Mouse (Mus musculus) naive thymus-derived CD4-positive, alpha-beta T cell, adult 2 months (primary cell): ENCODE measurements around the gene Nkain2.
"Not testable (repeated sequence)": the region's sequence is repeated elsewhere in the genome, so short reads cannot be mapped to it uniquely, and the experiment has no call there.

Source experiments
- DNase-seq: peaks from one replicate; pipeline ENCODE4 v3.0.0-alpha.2; 2011; ENCODE audit warnings: low read depth

The Nkain2 gene

DNA sequence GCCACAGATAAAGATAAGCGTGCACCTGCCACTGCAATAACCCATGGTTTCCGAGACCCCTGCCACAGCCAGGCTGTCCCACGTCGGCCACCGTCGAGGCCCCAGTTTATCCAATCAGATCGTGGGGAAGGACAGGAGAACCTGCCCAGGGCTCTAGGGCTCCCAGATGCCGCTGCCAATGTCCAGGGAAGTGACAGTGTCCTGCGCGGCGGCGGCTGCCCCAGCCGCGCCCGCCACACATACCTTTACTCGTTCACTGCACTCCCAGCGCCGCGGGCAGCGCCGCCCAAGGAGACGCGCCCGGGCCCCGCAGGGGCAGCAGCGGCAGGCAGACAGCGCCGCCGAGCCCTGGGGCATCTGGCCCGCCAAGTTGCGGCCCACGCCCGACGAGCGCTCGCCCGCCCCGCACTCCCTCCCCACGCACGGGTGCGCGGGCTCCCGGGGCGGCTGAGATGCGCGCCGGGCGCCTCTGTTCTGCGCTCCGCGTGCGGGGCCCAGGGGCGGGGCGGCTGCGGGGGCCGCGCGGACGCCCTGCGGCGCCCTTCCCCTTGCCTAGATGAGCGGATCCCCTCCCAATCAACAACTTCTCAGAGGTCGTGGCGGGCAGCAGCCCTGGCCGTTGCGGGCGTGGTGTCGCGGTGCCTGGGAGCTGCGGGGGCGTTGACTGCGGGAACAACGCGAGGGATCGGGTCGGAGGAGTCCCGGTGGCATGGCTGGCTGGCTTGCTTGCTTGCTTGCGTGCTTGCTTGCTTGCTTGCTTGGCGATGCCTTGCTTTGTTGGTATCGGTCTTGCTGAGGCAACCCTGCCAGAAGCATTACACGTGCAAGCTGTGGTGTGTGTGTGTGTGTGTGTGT is at the start of gene Nkain2:
Gene Nkain2, minus strand, starts transcription at position 811 of the 855 bp plus-strand sequence.
- no peak for DNase-seq

DNA sequence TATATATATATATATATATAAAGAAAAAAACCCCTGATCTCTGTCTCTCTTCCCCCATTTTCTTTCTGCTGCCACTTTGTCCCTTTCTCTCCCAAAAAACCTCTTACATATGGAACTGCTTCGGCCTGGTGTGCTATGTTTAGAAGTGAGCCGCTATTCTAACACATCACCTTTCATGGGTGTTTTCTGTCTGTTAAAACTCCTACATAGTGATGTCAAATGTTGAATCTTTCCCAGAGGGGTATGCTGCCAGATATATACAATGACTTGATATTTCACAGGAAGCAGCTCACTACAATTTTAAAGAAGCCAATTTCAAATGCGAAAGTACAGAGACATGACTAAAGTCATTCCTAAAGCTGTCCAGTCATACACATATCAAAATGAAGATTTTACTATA is 49.6 kb upstream of the Nkain2 start:
- DNase-seq, result no peak

DNA sequence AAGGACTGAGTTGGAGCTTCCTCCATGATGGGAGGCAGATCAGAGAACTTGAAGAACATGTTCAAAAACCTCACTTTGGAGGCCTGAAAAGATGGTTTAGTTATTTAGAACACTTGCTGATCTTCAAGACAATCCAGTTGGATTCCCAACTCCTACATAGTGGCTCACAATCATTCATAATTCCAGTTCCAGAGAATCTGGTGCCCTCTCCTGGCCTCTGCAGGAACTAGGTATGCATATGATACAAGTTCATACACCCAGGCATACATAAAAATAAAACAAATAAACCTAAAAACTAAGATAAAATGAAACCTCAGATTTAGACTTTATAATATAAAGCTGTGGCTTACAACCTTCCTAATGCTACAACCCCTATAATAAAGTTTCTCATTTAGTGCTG is 4.8 kb upstream of the Nkain2 start:
- DNase-seq, result no peak

DNA sequence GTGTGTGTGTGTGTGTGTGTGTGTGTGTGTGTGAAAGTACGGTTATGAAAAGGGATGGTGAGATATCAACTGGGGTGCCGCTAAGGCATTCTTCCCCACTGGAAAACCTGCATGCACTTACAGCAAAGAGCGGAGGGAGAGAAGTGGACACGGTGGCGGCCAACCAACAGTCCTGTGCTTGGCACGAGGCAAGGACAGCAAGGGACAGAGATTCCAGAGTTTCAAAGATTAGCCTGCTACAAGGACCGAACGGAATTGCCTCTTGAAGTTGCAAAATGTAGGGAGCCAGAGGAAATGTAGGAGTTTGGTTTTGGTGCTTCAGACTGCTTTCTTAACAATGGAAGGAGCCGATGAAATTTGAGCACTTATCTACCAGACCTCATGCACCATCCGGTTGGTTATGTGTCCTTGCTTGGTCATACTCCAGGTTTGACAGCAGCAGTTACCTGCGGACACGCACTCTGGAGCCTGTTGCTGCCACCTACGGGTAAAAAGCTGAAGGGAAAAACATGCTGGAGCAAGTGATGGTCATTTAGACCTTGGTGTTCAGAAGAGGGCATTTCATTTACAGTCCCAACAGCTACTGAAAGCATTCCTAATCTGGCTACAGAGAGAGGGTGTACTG is 357 bp upstream of the Nkain2 start:
- no peak for DNase-seq

DNA sequence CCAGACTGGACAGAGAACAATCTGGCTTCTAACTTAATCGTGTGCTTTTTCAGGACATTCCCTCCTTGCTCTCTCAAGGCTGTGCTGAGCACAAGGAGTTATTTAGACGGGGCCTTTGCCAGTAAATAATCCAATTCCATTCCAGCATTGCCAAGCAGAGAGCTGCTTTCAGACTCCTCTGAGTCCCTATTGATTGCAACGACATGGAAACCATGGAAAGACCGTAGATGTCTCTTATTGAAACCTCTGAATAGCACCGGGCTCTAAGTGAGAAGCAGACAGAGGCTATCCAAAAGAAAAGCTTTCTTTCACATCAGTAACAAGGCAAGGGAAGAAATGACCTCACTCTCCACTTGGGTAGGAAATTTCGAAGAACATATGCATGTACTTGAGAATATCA is 8.3 kb downstream of the Nkain2 start:
- DNase-seq, result no peak

DNA sequence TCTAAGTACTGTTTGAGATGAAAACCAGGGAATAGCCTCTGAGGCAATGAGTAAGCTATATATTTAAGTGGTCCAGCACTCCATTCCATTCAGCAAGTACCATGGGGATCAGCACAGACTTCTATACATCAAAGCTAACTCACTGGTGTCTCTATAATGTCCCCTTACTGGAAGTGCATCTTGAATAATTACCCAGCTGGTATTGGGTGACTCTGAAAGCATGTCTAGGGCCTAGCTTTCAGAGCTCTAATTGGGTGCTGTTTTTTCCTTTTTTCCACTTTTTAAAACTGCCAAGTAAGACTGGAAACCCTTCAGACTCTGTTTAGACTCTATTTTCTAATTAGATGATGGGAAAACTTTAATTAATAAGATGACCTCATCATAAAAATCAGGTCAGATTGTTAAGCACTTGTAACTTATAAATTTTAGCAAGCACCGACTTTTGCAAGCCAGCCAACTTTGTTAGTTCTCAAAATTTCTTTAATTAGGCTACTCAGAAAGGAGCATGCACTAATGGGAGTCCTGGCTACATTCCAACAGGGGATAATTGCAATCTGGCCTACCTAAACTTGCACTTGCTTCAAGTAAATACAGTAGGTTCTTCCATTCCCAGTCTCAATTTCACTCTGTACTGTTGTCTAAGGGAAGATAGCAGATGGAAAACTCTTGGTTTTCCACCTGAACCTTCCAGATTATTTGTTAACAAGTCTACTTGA is 19.4 kb downstream of the Nkain2 start:
- no peak for DNase-seq

DNA sequence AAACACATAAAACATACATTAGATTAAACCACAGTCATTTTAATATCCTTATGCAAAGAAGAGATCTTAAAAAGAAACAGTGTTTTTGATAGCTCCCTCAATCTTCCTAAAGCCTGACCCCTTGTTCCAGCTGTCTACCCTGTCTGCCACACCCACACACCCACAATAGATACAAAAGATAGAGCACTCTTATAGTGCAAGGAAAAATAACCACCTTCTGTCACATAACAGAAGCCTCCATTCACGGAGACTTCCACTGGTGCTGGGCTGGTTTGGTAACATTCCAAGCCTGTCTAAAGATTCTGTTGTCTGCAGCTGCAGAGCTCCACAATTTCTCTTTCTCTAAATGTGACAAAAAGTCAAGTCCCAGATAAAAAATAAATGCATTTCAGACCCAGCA is 20.7 kb downstream of the Nkain2 start:
- DNase-seq, result no peak

DNA sequence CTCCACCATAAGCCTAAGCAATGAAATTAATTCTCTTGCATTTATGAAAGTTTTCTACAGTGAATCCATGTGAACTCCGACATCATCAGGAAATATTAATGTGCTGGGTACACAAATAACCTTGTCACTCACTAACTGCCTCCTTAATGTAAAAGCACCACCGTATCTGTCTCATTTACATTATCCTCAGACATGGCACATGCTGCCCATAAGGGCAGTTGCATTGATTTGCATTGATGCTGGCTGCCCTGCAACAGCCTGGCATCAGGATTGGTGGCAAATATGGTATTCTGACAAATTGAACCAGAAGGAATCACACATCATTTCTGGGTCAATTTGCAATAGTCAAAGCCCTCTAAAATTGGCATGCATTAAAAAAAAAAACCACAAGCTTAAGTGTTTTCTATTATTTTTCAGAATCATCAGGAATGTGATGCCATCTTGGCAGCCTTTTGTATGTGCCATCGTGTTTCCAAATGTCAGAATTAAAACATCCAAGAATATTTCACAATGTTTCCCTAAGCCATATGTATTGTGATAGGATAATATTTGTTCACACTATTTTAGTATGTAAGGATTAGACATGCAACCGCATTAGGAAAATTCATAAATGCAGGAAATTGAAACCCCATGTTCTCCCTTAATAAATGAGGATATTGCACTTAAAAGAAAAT is 74.9 kb downstream of the Nkain2 start:
- no peak for DNase-seq

DNA sequence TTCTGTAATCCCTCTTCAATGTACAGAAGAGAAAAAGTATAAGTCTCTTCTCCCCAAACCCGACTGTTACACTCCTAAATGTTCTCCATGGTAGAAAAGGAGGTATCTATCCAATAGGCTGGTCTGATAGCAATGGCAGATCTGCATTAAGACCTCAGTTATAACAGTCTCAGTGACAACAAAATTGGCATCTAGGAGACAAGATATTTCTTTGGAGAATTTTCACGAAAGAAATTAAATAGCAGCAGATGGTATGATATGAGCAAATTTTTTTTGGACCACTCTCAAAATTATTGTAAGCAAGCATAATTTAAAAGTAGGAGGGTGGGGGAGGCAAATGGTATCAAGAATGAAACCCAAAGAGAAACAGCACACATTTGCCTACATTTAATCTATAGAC is 94.0 kb downstream of the Nkain2 start:
- no peak for DNase-seq

DNA sequence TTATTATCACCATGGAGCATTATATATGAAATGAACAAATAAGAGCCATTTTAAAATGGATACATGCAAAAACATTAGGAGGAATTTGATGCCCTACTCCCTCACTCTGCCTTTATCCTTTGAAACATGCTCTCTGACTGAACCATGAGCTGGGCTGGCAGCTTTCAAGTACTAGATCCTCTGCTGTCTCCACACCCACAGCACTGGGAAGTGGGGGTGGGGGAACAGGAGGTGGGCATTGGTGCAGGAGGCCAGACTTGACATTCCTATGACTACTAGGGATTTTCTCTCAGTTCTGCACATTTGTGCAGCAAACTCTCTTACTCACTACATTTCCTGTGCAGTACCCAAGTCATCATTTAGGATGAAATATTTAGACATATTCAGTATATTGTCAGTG is 99.7 kb downstream of the Nkain2 start:
- no peak for DNase-seq

DNA sequence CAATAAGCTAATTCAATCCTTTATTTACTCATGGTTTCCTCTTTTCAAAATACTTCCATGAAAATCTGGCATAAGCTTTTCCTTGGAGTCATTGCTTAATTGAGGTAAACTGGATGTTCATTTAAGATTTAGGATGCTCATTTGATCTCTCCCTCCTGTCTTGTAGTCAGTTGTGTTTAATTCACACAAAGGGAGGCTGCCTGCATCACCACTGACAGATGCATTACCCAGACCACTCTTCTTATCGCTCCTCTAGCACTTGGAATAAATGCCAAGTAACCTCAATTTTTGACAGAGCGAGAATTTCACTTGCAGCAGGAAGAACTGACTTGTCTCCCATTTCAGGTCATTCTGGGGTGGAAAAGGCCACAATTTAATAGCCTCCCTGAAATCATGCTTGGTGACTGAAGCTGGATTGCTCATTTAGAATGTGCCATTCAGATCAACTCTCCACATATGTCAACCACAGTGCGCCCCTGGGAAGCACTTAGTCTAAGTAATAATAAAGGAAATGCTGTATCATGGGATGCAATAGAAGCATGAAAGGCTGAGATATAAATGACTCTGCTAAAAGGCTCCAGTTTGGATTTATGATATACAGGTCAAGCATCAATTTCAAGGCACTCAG is 107.4 kb downstream of the Nkain2 start:
- DNase-seq, result no peak

DNA sequence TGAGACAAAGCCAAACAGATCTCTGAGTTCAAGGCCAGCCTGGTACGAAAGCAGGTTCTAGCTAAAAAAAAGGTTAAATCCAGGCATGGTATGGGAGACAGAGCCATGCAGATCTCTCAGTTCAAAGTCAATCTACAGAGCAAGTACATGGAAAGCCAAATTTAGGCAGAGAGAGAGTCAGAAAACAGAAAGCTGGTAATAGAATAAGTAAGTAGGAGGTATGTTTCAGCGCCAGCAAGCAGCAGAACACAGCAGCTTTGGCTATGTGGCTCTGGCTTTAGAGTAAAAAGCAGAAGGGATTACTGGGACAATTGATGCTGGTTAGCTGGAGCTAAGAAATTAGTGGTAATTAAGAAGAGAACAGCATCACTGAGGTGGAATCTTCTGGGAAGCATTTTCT is 151.3 kb downstream of the Nkain2 start:
- DNase-seq, result no peak

DNA sequence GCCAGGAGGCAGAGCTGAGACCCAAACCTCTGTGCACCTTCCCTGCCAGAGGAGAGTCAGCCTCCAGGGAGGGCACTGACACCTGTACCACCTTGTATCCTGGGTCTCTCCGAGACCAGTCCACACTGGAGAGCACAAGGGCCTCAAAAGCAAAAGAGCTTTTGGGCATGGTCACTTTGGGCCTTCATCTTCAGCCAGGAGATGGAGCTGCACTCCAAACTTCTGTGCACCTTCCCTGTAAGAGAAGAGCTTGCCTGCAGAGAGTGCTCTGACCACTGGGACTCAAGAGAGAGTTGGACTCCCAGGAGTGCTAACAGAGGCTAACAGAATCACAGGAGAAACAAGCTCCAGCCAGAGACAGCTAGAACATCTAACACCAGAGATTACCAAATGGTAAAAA is 183.7 kb downstream of the Nkain2 start:
- DNase-seq, result not testable (repeated sequence)

DNA sequence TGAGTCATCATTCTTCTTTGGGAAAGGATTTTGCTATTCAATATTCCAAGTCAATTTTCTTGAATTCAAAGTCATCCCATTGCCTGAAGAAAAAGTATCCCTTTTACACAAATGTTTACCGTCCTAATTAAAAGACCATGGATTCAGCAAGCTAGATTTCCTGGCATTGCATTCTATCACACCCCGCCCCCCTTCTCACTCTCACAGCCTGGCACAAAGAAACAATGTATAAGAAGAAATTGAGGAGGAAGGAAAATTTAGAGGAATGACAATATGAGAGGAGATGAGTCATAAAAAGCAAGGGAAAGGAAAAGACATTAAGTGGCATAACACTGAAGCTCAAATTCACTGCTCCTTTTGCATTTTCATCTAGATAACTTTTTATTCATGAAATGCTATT is 193.6 kb downstream of the Nkain2 start:
- no peak for DNase-seq

DNA sequence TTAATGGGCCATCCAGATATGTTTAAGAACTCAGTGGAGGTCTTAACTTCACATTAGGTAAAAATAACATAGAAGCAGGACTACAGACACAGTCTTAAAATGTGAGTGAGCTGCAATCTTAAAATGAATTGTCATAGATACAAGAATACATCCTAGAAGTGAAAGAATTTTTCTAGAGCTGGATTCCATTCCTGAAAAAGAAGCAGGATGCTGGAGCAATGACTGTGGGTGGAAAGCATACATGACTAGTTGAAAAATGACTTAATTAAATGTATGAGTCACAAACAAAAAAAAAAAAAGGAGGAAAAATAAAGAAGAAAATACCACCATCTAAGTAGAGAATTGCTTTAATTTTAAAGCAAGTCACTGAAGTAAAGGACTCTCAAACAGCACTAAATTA is 205.7 kb downstream of the Nkain2 start:
- DNase-seq, result no peak

DNA sequence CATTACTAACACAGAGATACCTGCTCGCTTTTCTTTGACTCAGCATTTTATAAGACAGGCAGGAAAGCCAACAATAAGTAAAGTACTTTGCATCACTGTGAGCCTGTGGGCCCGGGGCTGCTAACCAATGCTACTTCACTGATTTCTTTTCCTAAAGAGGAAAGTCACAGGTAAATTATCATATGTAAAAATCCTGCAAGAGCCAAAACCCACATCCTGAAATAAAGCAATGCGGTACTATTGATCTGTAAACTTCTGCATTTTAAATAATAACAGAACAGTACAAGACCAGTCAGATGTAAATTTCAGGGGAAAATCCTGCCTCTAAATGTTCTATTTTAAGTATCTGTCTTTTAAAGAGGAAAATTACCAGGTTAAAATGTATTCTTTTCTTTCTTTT is 250.0 kb downstream of the Nkain2 start:
- DNase-seq, result no peak

DNA sequence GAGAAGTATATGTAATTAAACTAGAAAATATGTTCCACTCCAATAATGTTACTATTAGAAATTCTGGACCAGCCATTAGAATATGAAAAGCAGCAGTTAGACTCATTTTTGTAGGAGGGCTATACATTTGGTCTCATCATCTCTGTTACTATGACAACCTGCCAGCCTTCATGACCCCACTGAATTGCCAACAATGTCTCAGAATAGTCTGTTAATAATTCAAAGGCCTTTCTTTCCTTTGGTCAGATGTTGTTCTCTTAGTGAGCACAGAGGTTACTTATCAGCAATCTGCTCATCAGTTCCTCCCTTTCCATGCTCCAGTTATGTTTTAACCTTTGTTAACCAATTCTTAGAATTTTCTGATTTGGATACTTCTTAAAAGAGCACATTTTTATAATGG is 251.1 kb downstream of the Nkain2 start:
- no peak for DNase-seq

DNA sequence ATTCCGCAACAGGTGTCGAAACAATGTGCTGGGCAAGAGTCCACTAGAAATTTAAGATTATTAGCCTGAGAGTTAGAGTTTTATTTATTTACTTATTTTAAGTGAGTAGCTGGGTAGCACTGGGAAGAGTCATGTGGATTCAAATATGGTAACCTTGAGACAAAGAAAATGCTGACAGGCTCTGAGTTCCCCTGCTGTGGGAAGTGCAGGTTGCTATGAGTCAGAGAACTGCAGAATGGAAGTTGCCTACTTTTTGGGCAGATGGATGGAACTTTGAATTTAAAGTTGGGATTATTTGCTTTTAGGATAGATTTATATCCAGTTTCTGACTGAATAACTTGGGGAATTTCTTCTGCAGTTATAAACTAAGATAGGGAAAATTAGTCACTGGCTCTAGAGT is 259.2 kb downstream of the Nkain2 start:
- no peak for DNase-seq

DNA sequence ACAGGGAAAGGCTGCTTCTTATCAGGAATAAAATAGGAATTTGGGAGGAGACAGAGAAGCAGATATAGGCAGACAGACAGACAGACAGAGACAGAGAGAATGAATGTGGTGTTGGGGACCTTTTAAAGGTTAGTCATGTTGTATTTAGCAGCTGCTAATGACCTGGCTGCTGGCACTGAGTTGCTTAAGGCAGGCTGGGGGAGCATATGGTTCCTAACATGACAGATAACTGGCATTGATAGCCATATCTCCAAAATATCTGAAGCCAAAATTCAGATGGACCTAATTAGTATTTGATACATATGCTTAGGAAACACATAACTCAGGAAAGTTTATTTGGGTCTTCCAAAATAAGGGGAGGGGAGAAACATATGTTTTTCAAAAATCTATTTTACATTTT is 285.8 kb downstream of the Nkain2 start:
- DNase-seq, result no peak

DNA sequence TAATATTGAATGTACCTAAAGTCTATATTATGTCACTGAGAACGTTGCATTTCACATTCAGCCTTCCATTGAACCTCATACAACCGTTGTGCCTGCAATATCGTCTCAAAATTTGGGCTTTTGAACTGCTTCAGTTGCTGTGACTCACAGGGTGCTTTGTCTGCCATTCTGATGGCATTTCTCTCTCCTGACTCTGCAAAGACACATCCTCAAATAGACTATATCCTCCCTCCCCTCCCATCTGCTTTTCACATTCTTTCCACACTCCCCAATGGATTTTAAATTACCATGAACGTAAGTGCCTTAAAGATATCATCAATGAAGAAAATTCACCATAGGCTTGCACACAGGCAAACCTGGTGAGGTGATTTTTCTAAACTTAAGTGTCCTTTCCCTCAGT is 287.5 kb downstream of the Nkain2 start:
- no peak for DNase-seq

DNA sequence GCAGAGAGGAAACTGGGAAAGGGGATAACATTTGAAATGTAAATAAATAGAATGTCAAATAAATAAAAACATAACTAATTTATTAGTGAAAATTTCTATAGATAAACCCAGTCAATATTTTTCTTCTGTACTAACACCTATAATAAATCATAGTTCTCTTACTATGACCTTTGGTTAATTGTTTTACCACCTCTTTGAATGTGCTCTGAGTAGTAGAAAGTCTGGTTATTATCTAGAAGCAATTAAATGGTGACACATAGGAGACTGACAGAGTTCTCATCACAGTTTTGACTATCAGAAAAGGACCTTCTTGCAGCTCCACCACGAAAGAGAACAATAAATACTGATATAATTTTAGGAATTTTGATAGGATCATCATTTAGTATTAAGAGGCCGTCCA is 295.3 kb downstream of the Nkain2 start:
- DNase-seq, result no peak

DNA sequence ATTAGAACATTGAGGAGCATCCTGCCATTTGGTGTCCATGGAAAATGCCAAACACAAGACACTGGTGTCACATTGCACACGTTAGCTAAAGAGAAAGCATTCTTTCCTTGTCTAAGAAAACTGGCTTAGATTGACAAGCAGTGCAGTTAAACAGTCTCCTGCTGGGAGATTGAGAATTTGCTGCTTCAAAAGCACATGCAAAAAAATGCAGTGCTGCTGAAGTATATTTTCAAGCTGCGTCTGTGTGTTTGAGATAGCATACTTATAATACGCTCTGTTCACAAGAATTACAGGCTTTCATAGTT is 313.0 kb downstream of the Nkain2 start:
- DNase-seq, result no peak
